ENCODE assay signal across 22 mouse cellular contexts in the genomic region with DNA sequence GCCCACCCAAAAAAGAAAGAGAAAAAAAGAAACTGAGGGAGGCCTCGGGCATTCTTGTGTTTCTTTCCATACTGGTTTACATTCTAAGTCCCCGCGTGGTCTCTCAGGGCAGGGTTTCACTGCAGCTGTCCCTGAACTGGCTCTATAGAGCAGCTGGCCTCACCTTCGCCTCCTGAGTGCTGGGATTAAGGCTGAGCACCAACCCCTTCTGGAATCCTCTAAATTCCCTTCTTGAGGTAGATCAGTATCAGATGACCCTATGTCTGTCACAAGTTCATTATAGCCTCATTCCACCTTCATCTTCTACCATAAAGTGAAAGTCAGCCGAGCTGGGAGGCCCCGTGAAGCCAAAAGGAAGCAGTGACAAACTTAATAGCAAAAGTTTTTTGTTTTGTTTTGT. TPM values are rescaled to one million over a fixed set of nuclear protein-coding genes. Genes with fewer than 3 reads are reported as not detected.
"Had no signal": no experiment of that assay in that cellular context is flagged by ENCODE, and none has a peak within 500 bp of the region (broad histone marks: within the 10 kb centered on the region; RNA-seq: fewer than 3 reads in every experiment).

No protein-coding gene starts in this region.

- H3K4me2 ChIP-seq: lung, embryonic 14.5 days; midbrain, embryonic 13.5 days; midbrain, embryonic 15.5 days; neural tube, embryonic 12.5 days; stomach, embryonic 15.5 days had no signal

- H3K9me3 ChIP-seq: midbrain, embryonic 10.5 days; midbrain, embryonic 13.5 days; midbrain, embryonic 15.5 days; neural tube, embryonic 12.5 days; stomach, embryonic 15.5 days had no signal

- ATAC-seq: midbrain, embryonic 13.5 days; midbrain, embryonic 15.5 days had no signal

- H3K27ac ChIP-seq: liver, embryonic 14.5 days; midbrain, embryonic 10.5 days; midbrain, embryonic 13.5 days; midbrain, embryonic 15.5 days; neural tube, embryonic 12.5 days; stomach, embryonic 15.5 days; stomach, postnatal 0 days had no signal

- H3K36me3 ChIP-seq: midbrain, embryonic 10.5 days; midbrain, embryonic 13.5 days; midbrain, embryonic 15.5 days; neural tube, embryonic 12.5 days; stomach, embryonic 15.5 days had no signal

- H3K9ac ChIP-seq: liver, embryonic 14.5 days; lung, embryonic 14.5 days; midbrain, embryonic 13.5 days; midbrain, embryonic 15.5 days; neural tube, embryonic 12.5 days; stomach, embryonic 15.5 days had no signal

- DNase-seq: lung, adult 18-20 months; lung, embryonic 14.5 days; lung, postnatal 10 days; lung, postnatal 4 days; right cerebral cortex, postnatal 14 days; spleen, adult 18-20 months; thymus, adult 2 months; thymus, postnatal 25 days; thymus, postnatal 4 days had no signal

- H3K4me3 ChIP-seq: midbrain, embryonic 10.5 days; midbrain, embryonic 13.5 days; midbrain, embryonic 15.5 days; neural tube, embryonic 12.5 days; stomach, embryonic 15.5 days had no signal

RNA-seq across cellular contexts. Expression of a gene that starts 25.5 kb away (rescaled TPM):
- total RNA-seq: megakaryocyte, adult 5-6 weeks; megakaryocyte-erythroid progenitor cell, adult 5-6 weeks; neutrophil, adult 5-6 weeks had no signal
- polyA plus RNA-seq: liver, embryonic 14.5 days; liver, embryonic 16.5 days; lung, embryonic 14.5 days; midbrain, embryonic 13.5 days; midbrain, embryonic 15.5 days; neural tube, embryonic 12.5 days; neural tube, embryonic 14.5 days; small intestine, adult 2 months had no signal

RNA-seq across cellular contexts. Expression of a gene that starts 47.4 kb away (rescaled TPM):
- total RNA-seq: megakaryocyte, adult 5-6 weeks; megakaryocyte-erythroid progenitor cell, adult 5-6 weeks; neutrophil, adult 5-6 weeks had no signal
- polyA plus RNA-seq: small intestine, adult 2 months had no signal
